Mouse (Mus musculus): ENCODE results near the gene Cd5. TPM values are rescaled to one million over a fixed set of nuclear protein-coding genes. Genes with fewer than 3 reads are reported as not detected.

Cd5 gene
- polyA plus RNA-seq, 1 experiment, result not detected

- Histone ChIP-seq H3K27ac (ENCODE audit: insufficient read depth, low read length) (no peak overlapping the region), H3K9me3 (replicated peaks; ENCODE audit: control insufficient read depth, insufficient read depth, low read length, poor library complexity, severe bottlenecking) (no peaks in the 10 kb centered on the region), H3K27me3 (ENCODE audit: control insufficient read depth, insufficient read depth, low read length, poor library complexity, severe bottlenecking) (no peaks in the 10 kb centered on the region), H3K4me1 (ENCODE audit: control insufficient read depth, insufficient read depth, low read length) (no peaks in the 10 kb centered on the region), H3K36me3 (ENCODE audit: control insufficient read depth, insufficient read depth, low read length, poor library complexity, severe bottlenecking) (no peaks in the 10 kb centered on the region), H3K4me3 (ENCODE audit: low read depth, low read length) (no peak overlapping the region), H3K9ac (ENCODE audit: low read depth, poor library complexity, severe bottlenecking) (no peak overlapping the region)
- TF ChIP-seq EP300 (IDR thresholded peaks at IDR 0.05; ENCODE audit: insufficient read depth, low read depth, low read length), result no peak
- no peak for TF ChIP-seq POLR2A (IDR thresholded peaks at IDR 0.05; ENCODE audit: insufficient read depth, low read length)
- TF ChIP-seq CTCF (IDR thresholded peaks at IDR 0.05; ENCODE audit: low read depth, low read length), result no peak
Observed at GRCm38 (mm10) chr19:10761794-10762415, 23.1 kb upstream of the Cd5 start.

GRCm38 (mm10) chr19:10759983-10760831 is 21.4 kb upstream of the Cd5 start:
- no peaks in the 10 kb centered on the region for H3K36me3 ChIP-seq (ENCODE audit: control insufficient read depth, insufficient read depth, low read length, poor library complexity, severe bottlenecking)

GRCm38 (mm10) chr19:10759525-10759924 is 20.7 kb upstream of the Cd5 start:
- Histone ChIP-seq H3K36me3 (ENCODE audit: control insufficient read depth, insufficient read depth, low read length, poor library complexity, severe bottlenecking) (no peaks in the 10 kb centered on the region), H3K27ac (ENCODE audit: insufficient read depth, low read length) (no peak overlapping the region), H3K9me3 (replicated peaks; ENCODE audit: control insufficient read depth, insufficient read depth, low read length, poor library complexity, severe bottlenecking) (no peaks in the 10 kb centered on the region), H3K9ac (ENCODE audit: low read depth, poor library complexity, severe bottlenecking) (no peak overlapping the region), H3K27me3 (ENCODE audit: control insufficient read depth, insufficient read depth, low read length, poor library complexity, severe bottlenecking) (no peaks in the 10 kb centered on the region), H3K4me3 (ENCODE audit: low read depth, low read length) (no peak overlapping the region), H3K4me1 (ENCODE audit: control insufficient read depth, insufficient read depth, low read length) (no peaks in the 10 kb centered on the region)
- TF ChIP-seq CTCF (IDR thresholded peaks at IDR 0.05; ENCODE audit: low read depth, low read length), result no peak
- TF ChIP-seq EP300 (IDR thresholded peaks at IDR 0.05; ENCODE audit: insufficient read depth, low read depth, low read length), result no peak
- no peak for TF ChIP-seq POLR2A (IDR thresholded peaks at IDR 0.05; ENCODE audit: insufficient read depth, low read length)

More at GRCm38 (mm10) chr19:10759983-10760831, 21.4 kb upstream of the Cd5 start:
- Histone ChIP-seq H3K4me1 (ENCODE audit: control insufficient read depth, insufficient read depth, low read length) (no peaks in the 10 kb centered on the region), H3K9me3 (replicated peaks; ENCODE audit: control insufficient read depth, insufficient read depth, low read length, poor library complexity, severe bottlenecking) (no peaks in the 10 kb centered on the region), H3K27me3 (ENCODE audit: control insufficient read depth, insufficient read depth, low read length, poor library complexity, severe bottlenecking) (no peaks in the 10 kb centered on the region), H3K4me3 (ENCODE audit: low read depth, low read length) (no peak overlapping the region), H3K27ac (ENCODE audit: insufficient read depth, low read length) (no peak overlapping the region), H3K9ac (ENCODE audit: low read depth, poor library complexity, severe bottlenecking) (no peak overlapping the region)
- no peak for TF ChIP-seq EP300 (IDR thresholded peaks at IDR 0.05; ENCODE audit: insufficient read depth, low read depth, low read length)
- TF ChIP-seq CTCF (IDR thresholded peaks at IDR 0.05; ENCODE audit: low read depth, low read length), result no peak
- TF ChIP-seq POLR2A (IDR thresholded peaks at IDR 0.05; ENCODE audit: insufficient read depth, low read length), result no peak

- H3K36me3 ChIP-seq (ENCODE audit: control insufficient read depth, insufficient read depth, low read length, poor library complexity, severe bottlenecking), result no peaks in the 10 kb centered on the region
- no peak overlapping the region for H3K27ac ChIP-seq (ENCODE audit: insufficient read depth, low read length)
- H3K4me1 ChIP-seq (ENCODE audit: control insufficient read depth, insufficient read depth, low read length), result no peaks in the 10 kb centered on the region
- no peaks in the 10 kb centered on the region for H3K27me3 ChIP-seq (ENCODE audit: control insufficient read depth, insufficient read depth, low read length, poor library complexity, severe bottlenecking)
- no peak overlapping the region for H3K9ac ChIP-seq (ENCODE audit: low read depth, poor library complexity, severe bottlenecking)
- no peaks in the 10 kb centered on the region for H3K9me3 ChIP-seq (replicated peaks; ENCODE audit: control insufficient read depth, insufficient read depth, low read length, poor library complexity, severe bottlenecking)
- no peak overlapping the region for H3K4me3 ChIP-seq (ENCODE audit: low read depth, low read length)
- TF ChIP-seq EP300 (IDR thresholded peaks at IDR 0.05; ENCODE audit: insufficient read depth, low read depth, low read length), result no peak
- TF ChIP-seq POLR2A (IDR thresholded peaks at IDR 0.05; ENCODE audit: insufficient read depth, low read length), result no peak
- TF ChIP-seq CTCF (IDR thresholded peaks at IDR 0.05; ENCODE audit: low read depth, low read length), result no peak
Observed at GRCm38 (mm10) chr19:10758708-10759107, 19.9 kb upstream of the Cd5 start.

- no peak overlapping the region for H3K27ac ChIP-seq (ENCODE audit: insufficient read depth, low read length)
Observed at GRCm38 (mm10) chr19:10757526-10757925, 18.7 kb upstream of the Cd5 start.

GRCm38 (mm10) chr19:10757125-10757524 is 18.3 kb upstream of the Cd5 start:
- Histone ChIP-seq H3K36me3 (ENCODE audit: control insufficient read depth, insufficient read depth, low read length, poor library complexity, severe bottlenecking) (no peaks in the 10 kb centered on the region), H3K9me3 (replicated peaks; ENCODE audit: control insufficient read depth, insufficient read depth, low read length, poor library complexity, severe bottlenecking) (no peaks in the 10 kb centered on the region), H3K27ac (ENCODE audit: insufficient read depth, low read length) (no peak overlapping the region), H3K4me3 (ENCODE audit: low read depth, low read length) (no peak overlapping the region), H3K9ac (ENCODE audit: low read depth, poor library complexity, severe bottlenecking) (no peak overlapping the region), H3K27me3 (ENCODE audit: control insufficient read depth, insufficient read depth, low read length, poor library complexity, severe bottlenecking) (no peaks in the 10 kb centered on the region), H3K4me1 (ENCODE audit: control insufficient read depth, insufficient read depth, low read length) (no peaks in the 10 kb centered on the region)
- TF ChIP-seq CTCF (IDR thresholded peaks at IDR 0.05; ENCODE audit: low read depth, low read length) (no peak), POLR2A (IDR thresholded peaks at IDR 0.05; ENCODE audit: insufficient read depth, low read length) (no peak), EP300 (IDR thresholded peaks at IDR 0.05; ENCODE audit: insufficient read depth, low read depth, low read length) (no peak)

More at GRCm38 (mm10) chr19:10757526-10757925, 18.7 kb upstream of the Cd5 start:
- TF ChIP-seq EP300 (IDR thresholded peaks at IDR 0.05; ENCODE audit: insufficient read depth, low read depth, low read length) (no peak), CTCF (IDR thresholded peaks at IDR 0.05; ENCODE audit: low read depth, low read length) (no peak), POLR2A (IDR thresholded peaks at IDR 0.05; ENCODE audit: insufficient read depth, low read length) (no peak)
- H3K4me3 ChIP-seq (ENCODE audit: low read depth, low read length), result no peak overlapping the region
- H3K27me3 ChIP-seq (ENCODE audit: control insufficient read depth, insufficient read depth, low read length, poor library complexity, severe bottlenecking), result no peaks in the 10 kb centered on the region
- H3K9me3 ChIP-seq (replicated peaks; ENCODE audit: control insufficient read depth, insufficient read depth, low read length, poor library complexity, severe bottlenecking), result no peaks in the 10 kb centered on the region
- H3K36me3 ChIP-seq (ENCODE audit: control insufficient read depth, insufficient read depth, low read length, poor library complexity, severe bottlenecking), result no peaks in the 10 kb centered on the region
- no peak overlapping the region for H3K9ac ChIP-seq (ENCODE audit: low read depth, poor library complexity, severe bottlenecking)
- H3K4me1 ChIP-seq (ENCODE audit: control insufficient read depth, insufficient read depth, low read length), result no peaks in the 10 kb centered on the region

All from ES-Bruce4 (cell line).